Mouse (Mus musculus) embryonic fibroblast, embryonic 13.5 days (primary cell): ENCODE measurements around the gene 2410004B18Rik. TPM values are rescaled to one million over a fixed set of nuclear protein-coding genes. Genes with fewer than 3 reads are reported as not detected.
"Not testable (repeated sequence)": the region's sequence is repeated elsewhere in the genome, so short reads cannot be mapped to it uniquely, and the experiment has no call there.

Experiments
- H3K27ac ChIP-seq: 2 replicates; pipeline ENCODE4 v1.5.1; 2012; ENCODE audit warnings: low read length, control low read depth, inconsistent platforms; ENCODE audit not compliant: insufficient read depth
- H3K4me1 ChIP-seq: 2 replicates; pipeline ENCODE4 v1.6.1; 2011; ENCODE audit warnings: low read length; ENCODE audit not compliant: control insufficient read depth, insufficient read depth
- H3K4me3 ChIP-seq: 2 replicates; pipeline ENCODE4 v1.5.1; 2011; ENCODE audit warnings: mild to moderate bottlenecking, control low read depth, low read length; ENCODE audit not compliant: insufficient read depth
- CTCF ChIP-seq: IDR thresholded peaks from 2 replicates; pipeline ENCODE4 v1.5.1; 2011; ENCODE audit warnings: mild to moderate bottlenecking, control low read depth, low read length, moderate library complexity, borderline replicate concordance; ENCODE audit not compliant: insufficient read depth
- POLR2A ChIP-seq: IDR thresholded peaks from 2 replicates; pipeline ENCODE4 v1.6.1; 2011; ENCODE audit warnings: low read depth, mild to moderate bottlenecking, control low read depth, low read length, moderate library complexity
- polyA plus RNA-seq: library from polyadenylated mRNA; stranded (reverse); fragments of >200 nt; gene quantifications from 2 replicates; pipeline ENCODE4 v1.2.4, GENCODE M21; 2011; ENCODE audit warnings: low read depth; ENCODE audit not compliant: missing spikeins, insufficient read length

Gene 2410004B18Rik
- polyA plus RNA-seq, 1 experiment: 24.9 TPM

DNA sequence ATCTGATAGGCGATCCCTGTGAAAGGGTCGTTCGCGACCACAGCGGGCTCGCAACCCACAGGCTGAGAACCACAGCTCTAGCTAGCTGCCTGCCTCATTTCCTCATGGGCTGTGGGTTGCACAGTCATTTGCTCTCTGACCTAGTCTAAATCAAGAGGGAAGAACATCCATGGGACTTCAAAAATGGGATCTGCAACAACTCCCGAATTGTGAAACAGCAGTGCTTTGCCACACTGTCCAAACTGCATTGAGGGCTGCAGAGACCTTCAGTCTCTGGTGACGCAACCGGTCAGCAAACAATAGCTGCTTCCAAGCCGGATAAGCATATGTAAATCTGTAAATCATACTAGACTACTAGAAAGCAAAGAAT, 26.2 kb downstream of the 2410004B18Rik start:
- TF ChIP-seq POLR2A (no peak), CTCF (no peak)
- peak overlapping the region; percentile 57; the same call in 1 of the 2 replicates for H3K27ac ChIP-seq
- H3K4me1 ChIP-seq: peaks cover 3% of the 10 kb centered on the region
- no peak overlapping the region for H3K4me3 ChIP-seq

DNA sequence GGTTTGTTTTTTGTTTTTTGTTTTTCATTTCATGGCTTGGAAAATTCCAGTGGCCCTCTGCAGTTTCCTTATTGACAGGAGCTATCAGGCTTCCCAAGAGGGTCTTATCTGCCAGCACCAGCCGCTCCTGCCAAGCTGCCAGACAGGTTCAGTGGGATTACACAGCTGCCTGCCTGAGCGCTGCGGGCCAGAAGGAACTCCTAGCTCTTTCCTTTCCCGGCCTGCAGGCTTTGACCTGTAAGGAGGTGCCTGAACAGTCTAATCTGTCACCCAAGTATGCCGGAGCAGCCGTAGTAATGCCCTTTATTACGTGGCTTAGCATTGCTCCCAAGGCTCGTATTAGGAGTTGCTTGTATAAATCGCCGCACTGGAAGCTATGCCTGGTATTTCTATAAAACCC, 26.7 kb downstream of the 2410004B18Rik start:
- H3K27ac ChIP-seq: peak overlapping the region; percentile 57
- TF ChIP-seq POLR2A (no peak), CTCF (no peak)
- H3K4me3 ChIP-seq: no peak overlapping the region
- peaks cover 3% of the 10 kb centered on the region for H3K4me1 ChIP-seq

DNA sequence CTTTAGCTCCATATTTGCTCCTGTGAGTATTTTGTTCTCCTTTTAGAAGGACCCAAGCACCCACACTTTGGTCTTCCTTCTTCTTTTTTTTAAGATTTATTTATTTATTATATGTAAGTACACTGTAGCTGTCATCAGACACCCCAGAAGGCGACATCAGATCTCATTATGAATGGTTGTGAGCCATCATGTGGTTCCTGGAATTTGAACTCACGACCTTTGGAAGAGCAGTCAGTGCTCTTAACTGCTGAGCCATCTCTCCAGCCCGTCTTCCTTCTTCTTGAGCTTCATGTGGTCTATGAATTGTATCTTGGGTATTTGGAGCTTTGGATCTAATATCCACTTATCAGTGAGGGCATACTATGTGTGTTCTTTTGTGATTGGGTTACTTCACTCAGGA, 27.8 kb downstream of the 2410004B18Rik start:
- not testable (repeated sequence) for H3K4me1 ChIP-seq, H3K4me3 ChIP-seq, H3K27ac ChIP-seq

DNA sequence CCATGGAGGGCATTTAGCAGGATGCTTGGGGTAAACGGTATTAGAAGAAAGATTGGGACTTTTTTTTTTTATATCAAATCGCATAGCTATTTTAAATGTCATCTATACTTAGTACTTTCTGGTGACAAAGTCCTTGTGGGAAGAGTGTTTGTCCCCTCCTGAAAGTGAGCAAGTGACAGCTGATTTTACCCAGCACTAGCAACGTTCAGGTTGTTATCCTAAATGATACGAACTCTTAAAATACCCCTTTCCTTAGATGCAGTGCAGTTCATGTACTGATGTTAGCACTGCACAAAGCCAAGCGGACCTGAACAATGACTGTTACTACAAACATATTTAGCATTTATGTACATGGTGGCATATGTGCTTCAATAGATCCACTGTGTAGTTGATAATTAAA, 29.0 kb downstream of the 2410004B18Rik start:
- no peak for TF ChIP-seq CTCF
- TF ChIP-seq POLR2A: no peak
- Histone ChIP-seq H3K27ac (no peak overlapping the region), H3K4me1 (peaks cover 3% of the 10 kb centered on the region), H3K4me3 (no peak overlapping the region)

DNA sequence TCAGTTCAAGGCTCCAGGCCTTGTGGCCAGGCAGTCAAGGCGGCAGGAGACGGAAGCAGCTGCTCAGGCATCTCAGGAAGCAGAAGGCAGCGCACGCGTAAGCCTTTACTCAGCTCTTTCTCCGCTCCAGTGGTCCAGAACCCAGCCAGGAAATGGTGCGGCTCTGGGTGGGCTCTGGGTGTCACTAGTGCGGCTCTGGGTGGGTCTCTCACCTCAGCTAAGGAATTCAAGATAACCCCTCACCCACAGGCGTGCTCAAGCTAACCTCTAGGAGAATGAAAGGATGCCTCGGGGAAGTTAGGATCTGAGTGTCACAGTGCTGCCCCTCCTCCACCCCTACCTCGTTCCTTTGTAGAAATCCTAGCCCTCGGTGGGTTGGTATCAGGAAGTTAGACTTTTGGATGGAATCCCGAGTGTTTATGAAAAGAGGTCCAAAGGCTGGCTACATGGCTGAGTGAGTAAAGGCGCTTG, 31.3 kb downstream of the 2410004B18Rik start:
- H3K4me3 ChIP-seq: no peak overlapping the region
- H3K27ac ChIP-seq: no peak overlapping the region
- H3K4me1 ChIP-seq: peaks cover under 1% of the 10 kb centered on the region; the same call in 1 of the 2 replicates
- no peak for TF ChIP-seq CTCF
- TF ChIP-seq POLR2A: no peak

DNA sequence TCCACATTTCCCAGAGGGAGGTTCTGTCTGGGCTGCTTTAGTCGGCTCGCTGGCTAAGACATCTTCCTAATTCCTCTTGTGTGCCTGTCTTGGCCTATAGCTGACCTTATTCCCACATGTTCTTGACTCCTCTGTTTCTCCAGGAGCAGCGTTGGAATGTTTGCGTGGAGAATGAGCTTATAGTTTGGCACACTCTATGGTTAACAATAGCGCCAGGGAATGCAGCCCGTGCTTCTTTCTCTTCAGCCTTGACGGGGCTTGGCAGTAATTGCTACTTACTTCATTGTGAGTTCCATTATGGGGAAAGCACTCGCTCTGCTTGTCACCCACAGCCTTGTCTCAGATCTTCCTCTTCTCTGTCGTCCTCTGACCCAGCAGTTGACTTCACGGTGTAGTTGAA, 33.7 kb downstream of the 2410004B18Rik start:
- Histone ChIP-seq H3K27ac (no peak overlapping the region), H3K4me1 (no peaks in the 10 kb centered on the region), H3K4me3 (no peak overlapping the region)
- TF ChIP-seq CTCF (no peak), POLR2A (no peak)

DNA sequence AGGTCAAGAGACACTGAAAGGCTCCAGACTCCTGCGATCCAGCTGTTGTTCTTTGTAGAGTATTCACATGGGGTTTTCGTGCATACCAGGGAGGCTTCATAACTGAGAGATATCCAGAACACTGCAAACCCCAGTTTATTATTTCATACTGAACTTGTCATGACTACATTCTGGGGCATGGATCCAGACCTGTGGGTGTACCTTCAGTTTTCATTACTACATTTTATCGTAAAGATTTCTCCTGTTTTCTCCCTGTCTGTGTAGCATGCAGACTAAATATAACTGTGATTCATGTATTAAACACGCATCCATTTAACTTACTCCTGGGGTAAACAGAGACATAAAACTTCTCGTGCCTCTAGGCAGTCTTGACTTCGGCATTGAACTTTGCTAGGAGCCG, 37.2 kb downstream of the 2410004B18Rik start:
- TF ChIP-seq CTCF (no peak), POLR2A (no peak)

DNA sequence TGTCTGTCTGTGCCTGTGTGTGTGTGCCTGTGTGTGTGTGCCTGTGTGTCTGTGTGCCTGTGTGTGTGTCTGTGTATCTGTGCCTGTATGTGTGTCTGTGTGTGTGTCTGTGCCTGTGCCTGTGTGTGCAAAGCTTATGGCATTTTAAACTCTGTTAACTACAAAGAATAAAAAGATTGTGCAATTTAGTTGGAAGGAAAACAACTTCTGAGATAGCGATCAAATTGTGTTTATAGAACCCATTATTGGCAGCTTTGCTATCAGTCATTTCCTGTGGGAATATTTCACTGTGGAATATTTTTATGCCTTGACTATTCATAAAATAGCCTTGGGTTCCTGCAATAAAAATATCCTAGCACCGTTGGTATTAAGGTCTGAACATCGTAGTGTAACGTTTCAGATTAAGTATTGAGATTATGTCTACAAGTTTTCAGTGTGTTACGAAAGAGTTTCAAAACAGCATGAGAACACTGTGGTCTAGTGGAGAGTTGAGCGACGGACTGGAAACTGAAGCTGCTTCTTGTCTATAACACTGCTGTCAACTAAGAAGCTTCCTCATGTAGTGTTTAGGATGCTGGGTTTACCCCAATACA, 47.6 kb downstream of the 2410004B18Rik start:
- peaks cover 2% of the 10 kb centered on the region; the same call in 1 of the 2 replicates for H3K4me1 ChIP-seq
- no peak for TF ChIP-seq POLR2A
- TF ChIP-seq CTCF: no peak
- no peak overlapping the region for H3K27ac ChIP-seq
- no peak overlapping the region for H3K4me3 ChIP-seq

More for the DNA sequence above, 37.2 kb downstream of the 2410004B18Rik start:
- H3K4me3 ChIP-seq: no peak overlapping the region
- no peaks in the 10 kb centered on the region for H3K4me1 ChIP-seq
- peak overlapping the region; percentile 54 for H3K27ac ChIP-seq

DNA sequence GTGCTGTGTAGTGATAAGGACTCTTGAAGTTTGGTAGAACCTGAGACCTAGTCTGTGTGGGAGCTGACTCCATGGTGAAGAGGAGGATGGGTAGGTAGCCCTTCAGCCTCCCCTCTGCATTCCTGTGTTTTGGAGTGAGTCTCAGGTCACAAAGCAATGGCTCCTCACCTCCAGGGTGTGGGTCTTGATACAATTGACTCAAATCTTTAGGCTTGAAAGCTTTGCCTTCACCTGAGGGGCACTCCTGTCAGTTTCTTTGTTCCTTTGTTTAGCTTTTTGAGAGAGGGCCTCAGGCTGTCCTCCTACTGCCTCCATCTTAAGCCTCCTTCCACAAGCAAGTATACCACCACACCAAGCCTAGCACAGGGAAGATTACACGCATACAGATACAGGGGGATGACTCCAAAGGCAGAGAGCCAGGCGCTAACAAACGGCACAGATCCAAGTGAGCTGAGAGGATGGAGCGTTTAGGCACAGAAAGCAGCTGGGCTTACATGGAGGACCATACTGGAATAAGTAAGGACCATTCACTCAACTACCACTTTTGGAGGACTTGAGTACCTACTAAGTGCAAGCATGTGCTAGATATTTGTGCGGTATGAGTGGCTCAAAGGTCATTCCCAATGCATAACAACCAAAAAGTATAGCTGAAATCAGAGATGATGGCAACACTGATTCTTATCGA, 48.6 kb downstream of the 2410004B18Rik start:
- H3K27ac ChIP-seq: no peak overlapping the region
- no peak overlapping the region for H3K4me3 ChIP-seq
- TF ChIP-seq POLR2A (no peak), CTCF (no peak)
- peaks cover 2% of the 10 kb centered on the region; the same call in 1 of the 2 replicates for H3K4me1 ChIP-seq

DNA sequence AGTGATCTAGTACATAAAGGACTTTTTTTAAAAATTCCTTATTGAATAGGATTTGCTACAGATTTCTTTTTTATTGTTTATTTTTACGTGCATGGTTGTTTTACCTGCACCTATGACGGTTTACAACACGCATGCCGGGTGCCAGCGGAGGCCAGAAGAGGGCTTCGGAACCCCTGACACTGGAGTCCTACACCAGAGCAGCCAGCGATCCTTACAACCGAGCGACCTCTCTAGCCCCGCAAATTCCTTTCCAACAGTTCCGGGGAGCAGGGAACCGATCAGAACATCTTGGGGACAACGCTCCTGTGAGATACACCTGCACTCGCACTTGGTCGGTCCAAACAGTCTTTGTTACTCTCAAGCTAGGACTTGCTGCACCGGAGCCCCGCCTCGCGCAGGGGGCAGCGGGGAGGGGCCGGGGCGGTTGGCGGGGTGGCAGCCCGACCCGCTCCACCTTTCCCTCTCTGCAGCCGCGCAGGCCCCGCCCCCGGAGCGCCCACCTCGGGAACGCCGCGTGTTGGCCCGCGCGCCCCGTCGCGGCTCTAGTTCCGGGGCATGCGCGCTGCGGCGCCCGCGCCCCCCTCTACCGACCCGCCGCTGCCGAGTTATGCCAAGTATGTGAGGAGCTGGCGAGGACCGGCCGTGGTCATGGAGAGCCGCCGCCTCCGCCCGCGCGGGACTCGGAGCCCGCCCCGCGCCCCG, 49.6 kb downstream of the 2410004B18Rik start, which contains the start of gene Syde2:
Gene Syde2 (plus strand): TSS at position 603 of the 702 bp plus-strand sequence.
- Histone ChIP-seq H3K27ac (peak within 1 kb of the TSS; percentile 79), H3K4me1 (peaks cover 2% of the 10 kb centered on the region; the same call in 1 of the 2 replicates), H3K4me3 (peak within 1 kb of the TSS; percentile 80)
- TF ChIP-seq POLR2A (peak; percentile 53), CTCF (no peak)
